Mouse (Mus musculus) hindbrain, postnatal 0 days (tissue): ENCODE data around the gene AI464131. TPM values are rescaled to one million over a fixed set of nuclear protein-coding genes. Genes with fewer than 3 reads are reported as not detected.

Experiments
- ATAC-seq: fragments of 200-750 bp; cut with Nextera tagmentation; 2 replicates; pipeline ENCODE4 v1.8.0; 2017; ENCODE audit warnings: mild to moderate bottlenecking, moderate TSS enrichment, moderate library complexity
- DNase-seq: peaks from one replicate; pipeline ENCODE4 v3.0.0-alpha.2; 2015; ENCODE audit warnings: low spot score
- H3K27ac ChIP-seq: fragments of 300-500 bp; sonication (generic); 2 replicates; pipeline ENCODE4 v1.5.1; 2014; ENCODE audit warnings: mild to moderate bottlenecking
- H3K27me3 ChIP-seq: fragments of 300-500 bp; sonication (generic); 2 replicates; pipeline ENCODE4 v1.6.1; 2014; ENCODE audit warnings: low read length, mixed read lengths; ENCODE audit not compliant: insufficient read depth
- H3K36me3 ChIP-seq: fragments of 300-500 bp; sonication (generic); 2 replicates; pipeline ENCODE4 v1.6.1; 2014; ENCODE audit warnings: low read length, mixed read lengths; ENCODE audit not compliant: insufficient read depth
- H3K4me1 ChIP-seq: fragments of 300-500 bp; sonication (generic); 2 replicates; pipeline ENCODE4 v1.6.1; 2014; ENCODE audit warnings: antibody characterized with exemption, low read length, mixed read lengths; ENCODE audit not compliant: insufficient read depth
- H3K4me2 ChIP-seq: fragments of 300-500 bp; sonication (generic); 2 replicates; pipeline ENCODE4 v1.6.1; 2014; ENCODE audit warnings: low read depth, mild to moderate bottlenecking, low read length, moderate library complexity, mixed read lengths
- H3K4me3 ChIP-seq: fragments of 300-500 bp; sonication (generic); 2 replicates; pipeline ENCODE4 v1.5.1; 2014; ENCODE audit warnings: low read length
- H3K9ac ChIP-seq: fragments of 300-500 bp; sonication (generic); replicated peaks from 2 replicates; pipeline ENCODE4 v1.6.1; 2014; ENCODE audit warnings: mild to moderate bottlenecking, low read length, moderate library complexity, mixed read lengths
- H3K9me3 ChIP-seq: fragments of 300-500 bp; sonication (generic); 2 replicates; pipeline ENCODE4 v1.6.1; 2016; ENCODE audit warnings: low read length, mixed read lengths
- CTCF ChIP-seq: IDR thresholded peaks from 2 replicates; pipeline ENCODE4 v1.5.1; 2016; ENCODE audit warnings: antibody characterized with exemption, control low read depth, low read depth
- WGBS: fragments of 180-500 bp; shearing (Covaris S2); extraction: QIAGEN DNeasy Blood & Tissue Kit; methylation state at CpG from one replicate; pipeline ENCODE4 v1.1.7; 2014; 5-methylcytosine and 5-hydroxymethylcytosine counted together
- polyA plus RNA-seq: library from polyadenylated mRNA; unstranded; fragments of >200 nt; fragmentation: Nextera tagmentation; extraction: Ambion mirVana; gene quantifications from 2 replicates; pipeline ENCODE4 v1.2.1, GENCODE M21; 2015
- total RNA-seq: library from RNA; depleted of rRNA; stranded (reverse); fragments of >200 nt; gene quantifications from 2 replicates; pipeline ENCODE4 v1.2.3, GENCODE M21; 2014

The AI464131 gene
- total and polyA plus RNA-seq, 2 experiments from 2014 or later = 22.9 to 62.4 TPM

DNA sequence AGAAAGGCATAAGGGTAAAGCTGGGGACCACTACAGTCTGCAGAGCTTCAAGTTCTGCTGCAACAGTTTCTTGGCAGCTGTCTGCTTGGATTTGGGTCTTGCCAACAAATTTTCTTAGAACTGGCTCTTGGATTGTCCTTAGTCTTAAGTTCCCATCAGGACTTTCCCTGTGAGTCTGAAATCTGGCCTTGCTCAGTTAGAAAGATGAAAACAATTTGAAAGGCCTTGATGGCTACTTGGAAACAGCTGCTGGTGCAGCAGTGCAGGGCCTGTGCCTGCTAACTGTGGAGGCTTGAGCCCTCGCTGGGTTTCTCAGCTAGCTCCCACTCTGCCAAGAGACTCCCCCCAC, 23.4 kb downstream of the AI464131 start:
- no peaks in the 10 kb centered on the region for H3K27me3 ChIP-seq
- H3K4me3 ChIP-seq = no peak overlapping the region
- no peak overlapping the region for H3K4me2 ChIP-seq
- no peak overlapping the region for H3K9ac ChIP-seq
- peak overlapping the region; percentile 69 for H3K27ac ChIP-seq
- TF ChIP-seq CTCF = no peak
- H3K4me1 ChIP-seq = no peaks in the 10 kb centered on the region; the same call in 1 of the 2 replicates
- DNase-seq (no peak), ATAC-seq (no peak)
- H3K9me3 ChIP-seq = no peaks in the 10 kb centered on the region
- 0 out of 2 replicates have a peak, but pooled peaks cover 6% of the 10 kb centered on the region for H3K36me3 ChIP-seq
- 50% methylated on average over 1 of the region's 1 CpGs for WGBS

DNA sequence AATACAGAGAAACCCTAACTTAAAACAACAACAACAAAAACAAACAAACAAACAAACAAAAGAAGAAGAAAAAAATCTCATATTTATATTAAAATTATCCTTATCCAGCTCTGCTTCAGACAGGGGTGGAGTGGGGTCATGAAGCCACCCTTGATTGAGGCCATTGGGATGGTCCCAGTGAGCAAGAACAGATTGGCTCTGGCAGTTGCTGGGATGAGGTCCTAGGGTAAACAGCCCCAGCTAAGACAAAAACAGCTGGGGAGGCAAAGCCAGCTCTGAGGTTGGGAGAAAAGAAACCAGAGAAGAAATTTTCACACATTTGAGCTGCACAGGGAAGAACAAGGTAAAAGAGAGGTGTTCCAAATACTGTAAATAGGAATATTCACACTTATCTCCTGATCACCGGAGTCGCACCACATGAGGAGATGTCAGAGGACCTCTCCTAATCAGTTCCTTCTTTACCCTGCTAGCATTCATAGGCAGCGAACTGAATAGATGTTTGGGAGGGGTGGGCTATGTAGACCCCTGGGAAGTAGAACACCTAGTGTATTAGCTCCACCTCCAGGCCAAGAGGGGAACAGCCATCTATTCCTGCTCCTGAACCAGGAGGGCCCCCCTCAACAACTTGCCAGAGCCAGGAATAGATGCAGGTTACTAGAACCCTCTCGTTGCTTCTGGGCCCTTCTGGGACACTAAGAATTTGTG, 24.0 kb downstream of the AI464131 start:
- H3K4me1 ChIP-seq = no peaks in the 10 kb centered on the region; the same call in 1 of the 2 replicates
- H3K4me3 ChIP-seq = no peak overlapping the region
- H3K36me3 ChIP-seq = 0 out of 2 replicates have a peak, but pooled peaks cover 6% of the 10 kb centered on the region
- no peak overlapping the region for H3K9ac ChIP-seq
- DNase-seq (peak; percentile 48), ATAC-seq (no peak)
- H3K27me3 ChIP-seq = no peaks in the 10 kb centered on the region
- no peak overlapping the region for H3K4me2 ChIP-seq
- 62% methylated on average over 4 of the region's 4 CpGs for WGBS
- H3K9me3 ChIP-seq = no peaks in the 10 kb centered on the region
- peak overlapping the region; percentile 69; the same call in 1 of the 2 replicates for H3K27ac ChIP-seq
- peak; percentile 57 for TF ChIP-seq CTCF

DNA sequence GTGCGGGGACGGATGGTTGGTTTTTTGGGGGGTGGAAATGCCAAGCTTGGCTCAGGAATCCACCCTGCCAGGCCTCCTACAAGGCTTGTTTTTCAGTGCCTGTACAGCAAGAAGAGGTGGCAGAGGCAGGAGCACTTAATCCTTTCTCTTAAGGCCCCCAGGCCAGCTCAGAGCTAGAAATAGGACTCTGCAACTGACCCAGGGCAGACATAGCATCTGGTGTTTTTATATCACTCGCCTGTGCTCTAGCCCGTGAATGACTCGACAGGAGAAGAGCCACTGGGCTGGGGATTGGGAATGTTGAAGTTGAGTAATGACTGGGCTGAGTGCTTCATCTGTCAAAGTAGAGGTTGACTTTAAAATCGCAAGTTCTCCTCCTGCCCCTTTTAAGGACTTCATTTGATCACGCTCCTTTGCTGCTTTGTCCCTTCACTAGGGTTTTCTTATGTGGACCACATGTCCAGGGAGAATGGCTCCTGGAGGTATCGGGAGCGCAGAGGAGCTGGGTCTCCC, 25.2 kb downstream of the AI464131 start:
- H3K4me3 ChIP-seq = no peak overlapping the region
- ATAC-seq = no peak

DNA sequence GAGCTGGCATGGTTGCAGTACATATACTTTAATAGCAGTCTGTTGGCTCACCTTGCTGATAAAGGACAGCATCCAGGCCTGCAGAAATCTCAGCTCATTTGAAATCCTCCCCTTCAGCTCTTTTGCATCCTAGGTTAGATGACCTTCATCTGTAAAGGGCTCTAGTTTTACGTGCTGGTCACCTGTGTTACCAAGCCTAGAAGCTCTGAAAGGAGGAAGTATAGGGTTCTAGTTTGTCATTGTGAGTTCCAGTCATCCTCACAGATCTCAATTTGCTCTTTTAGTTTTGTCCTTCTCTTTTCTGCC, 31.5 kb downstream of the AI464131 start:
- peak overlapping the region; percentile 68 for H3K27ac ChIP-seq
- no peak overlapping the region for H3K4me2 ChIP-seq

More for the DNA sequence above, 25.2 kb downstream of the AI464131 start:
- WGBS = 83% methylated on average over 9 of the region's 9 CpGs
- Histone ChIP-seq H3K36me3 (0 out of 2 replicates have a peak, but pooled peaks cover 6% of the 10 kb centered on the region), H3K4me2 (no peak overlapping the region), H3K9me3 (no peaks in the 10 kb centered on the region), H3K4me1 (no peaks in the 10 kb centered on the region; the same call in 1 of the 2 replicates), H3K27ac (no peak overlapping the region), H3K27me3 (no peaks in the 10 kb centered on the region), H3K9ac (no peak overlapping the region)
- no peak for DNase-seq
- TF ChIP-seq CTCF = no peak

DNA sequence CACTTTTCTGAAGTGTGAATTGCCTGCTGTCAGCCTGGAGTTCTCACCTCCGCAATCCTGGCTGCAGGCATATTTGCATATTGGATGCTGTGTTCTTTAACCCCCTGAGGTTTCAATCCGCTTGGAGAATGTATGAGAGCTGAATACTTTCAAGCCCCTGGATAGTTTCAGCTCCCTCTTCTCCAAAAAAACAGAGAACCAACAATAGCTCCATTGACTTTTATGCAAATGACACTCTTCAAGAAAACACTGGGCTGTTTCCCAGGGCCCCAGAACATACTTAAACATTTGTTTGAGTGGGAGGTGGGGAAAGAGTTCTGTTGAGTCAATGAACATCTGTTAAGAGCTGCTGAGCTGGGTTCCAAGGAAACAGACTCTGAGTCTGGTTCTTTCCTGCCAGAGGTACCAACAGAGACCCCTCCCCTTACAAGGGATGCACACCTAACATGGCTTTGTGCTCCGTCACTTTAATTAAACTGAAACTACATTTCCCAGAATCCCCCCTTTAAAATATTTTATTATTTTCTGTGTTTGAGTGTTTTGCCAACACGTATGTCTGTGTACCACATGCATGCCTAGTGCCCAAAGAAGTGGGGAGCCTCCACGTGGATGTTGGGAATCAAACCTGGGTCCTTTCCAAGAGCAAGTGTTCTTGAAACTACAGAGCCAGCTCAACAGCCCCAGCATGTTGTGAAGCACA, 32.0 kb downstream of the AI464131 start:
- Histone ChIP-seq H3K9ac (no peak overlapping the region), H3K9me3 (no peaks in the 10 kb centered on the region), H3K4me2 (0 out of 2 replicates have a peak overlapping the region, but pooled peaks have one; percentile 5), H3K36me3 (no peaks in the 10 kb centered on the region), H3K4me1 (no peaks in the 10 kb centered on the region), H3K27me3 (no peaks in the 10 kb centered on the region), H3K4me3 (no peak overlapping the region), H3K27ac (peak overlapping the region; percentile 68)
- 24% methylated on average over 5 of the region's 5 CpGs for WGBS
- DNase-seq = peak; percentile 72
- no peak for TF ChIP-seq CTCF
- peak; percentile 77 for ATAC-seq

More for the DNA sequence above, 31.5 kb downstream of the AI464131 start:
- ATAC-seq (no peak), DNase-seq (no peak)
- no peaks in the 10 kb centered on the region for H3K9me3 ChIP-seq
- no peaks in the 10 kb centered on the region for H3K27me3 ChIP-seq
- H3K36me3 ChIP-seq = no peaks in the 10 kb centered on the region
- H3K9ac ChIP-seq = no peak overlapping the region
- WGBS = 86% methylated on average over 1 of the region's 1 CpGs
- no peak overlapping the region for H3K4me3 ChIP-seq
- H3K4me1 ChIP-seq = no peaks in the 10 kb centered on the region
- TF ChIP-seq CTCF = no peak

DNA sequence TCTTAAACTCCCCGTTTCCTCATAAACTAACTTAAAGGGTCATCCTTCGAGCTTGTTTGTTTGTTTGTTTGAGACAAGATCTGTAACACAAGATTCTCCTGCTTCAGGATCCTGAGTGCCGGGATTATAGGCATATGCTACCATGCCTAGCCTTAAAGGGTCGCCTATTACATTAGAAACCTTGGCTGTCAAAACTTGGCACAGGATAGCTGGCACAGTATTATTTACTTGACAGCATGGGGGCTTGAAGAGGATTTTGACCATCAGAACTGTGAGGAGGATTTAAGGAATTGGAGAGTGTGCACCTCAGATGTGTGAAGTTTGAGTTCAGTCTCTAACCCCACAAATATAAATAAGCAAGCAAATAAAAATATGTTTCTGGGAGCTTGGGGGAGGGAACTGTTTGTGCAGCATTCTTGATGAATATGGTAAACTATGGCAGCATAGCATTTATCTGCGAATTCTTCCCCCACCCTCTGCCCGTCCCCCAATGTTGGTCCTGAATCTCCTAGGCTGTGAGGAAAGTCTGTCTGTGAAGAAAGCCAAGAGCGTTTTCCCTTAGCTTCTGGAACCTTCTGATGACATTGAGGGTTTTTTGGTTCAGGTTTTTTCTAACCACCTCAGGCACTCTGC, 32.7 kb downstream of the AI464131 start:
- Histone ChIP-seq H3K27ac (peak overlapping the region; percentile 68), H3K27me3 (no peaks in the 10 kb centered on the region), H3K4me2 (0 out of 2 replicates have a peak overlapping the region, but pooled peaks have one; percentile 5), H3K9me3 (no peaks in the 10 kb centered on the region), H3K9ac (no peak overlapping the region), H3K4me1 (no peaks in the 10 kb centered on the region), H3K4me3 (no peak overlapping the region), H3K36me3 (no peaks in the 10 kb centered on the region)
- DNase-seq = peak; percentile 34
- TF ChIP-seq CTCF = no peak
- ATAC-seq = peak; percentile 21; the same call in 1 of the 2 replicates
- 36% methylated on average over 7 of the region's 7 CpGs for WGBS
